Mouse (Mus musculus) retina, adult 2 months (tissue): ENCODE data around the gene Tmem269.

Source experiments
- DNase-seq: peaks from one replicate; pipeline ENCODE4 v3.0.0-alpha.2; 2012; ENCODE audit warnings: low read depth, low spot score

Gene Tmem269

GRCm38 (mm10) chr4:119180133-119180707 is 37.8 kb downstream of the Tmem269 start:
- DNase-seq: no peak

- no peak for DNase-seq
These were observed 39.7 kb downstream of the Tmem269 start for GRCm38 (mm10) chr4:119178331-119178730.

- DNase-seq: no peak
These were observed 40.3 kb downstream of the Tmem269 start for GRCm38 (mm10) chr4:119177702-119178101.

- peak; percentile 93 for DNase-seq
These were observed 44.1 kb downstream of the Tmem269 start, which contains the start of gene Zfp691 for GRCm38 (mm10) chr4:119173851-119174453. Gene Zfp691 (minus strand): TSS chr4:119174195.

GRCm38 (mm10) chr4:119172919-119173650 is 44.9 kb downstream of the Tmem269 start:
- DNase-seq: no peak

GRCm38 (mm10) chr4:119167663-119168062 is 50.4 kb downstream of the Tmem269 start:
- DNase-seq: peak; percentile 77

- no peak for DNase-seq
These were observed 50.9 kb downstream of the Tmem269 start for GRCm38 (mm10) chr4:119167068-119167467.

- DNase-seq: no peak
These were observed 52.1 kb downstream of the Tmem269 start for GRCm38 (mm10) chr4:119165916-119166315.

GRCm38 (mm10) chr4:119162990-119163389 is 55.0 kb downstream of the Tmem269 start:
- no peak for DNase-seq

GRCm38 (mm10) chr4:119161358-119161757 is 56.7 kb downstream of the Tmem269 start:
- no peak for DNase-seq

- DNase-seq: no peak
These were observed 60.1 kb downstream of the Tmem269 start for GRCm38 (mm10) chr4:119157891-119158290.

- DNase-seq: no peak
These were observed 60.8 kb downstream of the Tmem269 start for GRCm38 (mm10) chr4:119157186-119157585.
